Mouse (Mus musculus) mouse embryonic stem cell (cell line): ENCODE measurements at regions not wholly inside any gene's neighbourhood (a gene's known extent, or its start where the extent isn't known, plus 50 kb on each side); places are given as distances from the start of the nearest gene placed in this dataset.
"Not testable (repeated sequence)": the region's sequence is repeated elsewhere in the genome, so short reads cannot be mapped to it uniquely, and the experiment has no call there.

Source experiments
- in situ Hi-C, 2 experiments: fragments of 300-500 bp; cut with MboI; formaldehyde crosslinking; loops; 1 replicate in 1 of 2; 3 replicates in 1 of 2; pipeline ENCODE4 v1.14.3; 2019 to 2020; ENCODE audit warnings: low sequenced_read_pairs in 2 of 2, low pct_unique_long_range_greater_than_20kb in 1 of 2, mixed read lengths in 1 of 2; ENCODE audit not compliant: unreplicated experiment in 1 of 2

DNA sequence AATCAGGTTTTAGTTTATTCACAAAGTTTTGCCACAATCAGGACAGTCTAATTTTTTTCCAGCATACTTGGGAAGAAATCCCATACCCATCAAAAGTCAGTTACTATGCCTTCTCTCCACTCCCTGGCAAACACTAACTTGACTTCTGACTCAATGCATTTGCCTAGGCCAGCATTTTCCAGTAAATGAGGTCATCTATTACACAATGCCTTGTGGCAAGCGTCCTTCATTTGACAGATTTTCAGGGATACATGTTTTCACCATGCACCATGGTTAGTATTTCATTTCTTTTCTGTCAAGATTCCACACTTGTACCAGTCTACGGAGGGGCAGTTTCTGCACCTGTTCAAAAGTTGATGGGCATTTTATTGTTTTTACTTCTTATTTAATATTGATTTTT lies 88.4 kb upstream of the Slc2a12 start:
- in situ Hi-C loops = not testable (repeated sequence)

DNA sequence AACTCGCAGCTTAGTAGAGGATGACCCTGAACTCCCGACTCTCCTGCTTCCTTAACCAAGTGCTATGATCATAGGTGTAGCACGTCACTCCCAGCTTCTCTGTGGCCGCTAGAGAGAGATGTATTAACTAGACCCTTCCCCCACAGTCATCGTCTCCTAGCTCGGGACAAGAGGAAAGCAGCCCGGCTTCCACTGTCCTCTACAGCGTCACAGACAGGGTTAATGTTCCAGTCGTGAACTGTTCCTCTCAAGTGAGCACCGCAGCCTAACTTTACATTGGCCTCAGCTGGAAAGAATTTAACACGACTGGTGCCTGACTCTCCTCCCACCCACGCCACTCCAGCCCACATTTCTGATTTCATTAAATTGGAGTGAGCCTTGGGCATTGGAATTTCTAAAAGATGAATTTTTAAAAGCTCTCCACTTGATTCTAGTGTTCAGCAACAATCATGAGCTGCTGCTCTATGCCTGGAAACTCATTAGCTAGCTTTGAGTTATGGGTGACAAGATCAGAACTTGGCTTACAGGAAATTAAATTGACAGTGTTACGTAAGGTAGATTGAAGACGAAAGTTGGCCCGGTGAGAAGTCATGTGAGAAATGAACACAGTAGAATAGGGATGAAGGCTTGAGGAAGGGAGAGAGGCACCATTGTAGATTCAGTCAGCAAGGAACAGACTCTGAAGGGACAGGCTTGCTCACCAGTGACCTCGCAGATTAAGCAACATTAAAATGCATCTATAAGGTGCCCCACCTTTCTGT lies 75.4 kb upstream of the Slc2a12 start:
- in situ Hi-C loops = loop anchor here in 1 of 2 experiments (10.0 kb wide), 1 partner anchor 75 kb away; no protein-coding TSS in a partner anchor

DNA sequence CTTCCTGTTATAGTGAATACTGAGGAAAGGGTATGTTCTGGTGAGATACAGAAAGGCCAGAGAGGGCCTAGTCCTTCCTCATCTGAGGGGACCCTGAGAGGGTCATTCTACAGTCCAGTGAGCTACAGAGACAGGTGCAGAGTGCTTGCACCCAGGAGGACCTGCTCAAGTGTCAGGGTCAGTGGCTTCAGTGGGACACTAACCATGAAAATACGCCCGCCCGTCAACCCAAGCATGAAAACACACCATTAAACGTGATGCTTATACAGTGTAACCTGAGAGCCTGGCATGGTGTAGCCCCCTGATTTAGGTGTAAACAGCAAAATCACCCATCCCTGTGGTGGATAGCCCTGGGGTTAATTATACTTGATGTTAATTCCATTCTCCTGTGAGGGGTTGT lies 70.8 kb upstream of the Slc2a12 start:
- in situ Hi-C loops = not testable (repeated sequence)

DNA sequence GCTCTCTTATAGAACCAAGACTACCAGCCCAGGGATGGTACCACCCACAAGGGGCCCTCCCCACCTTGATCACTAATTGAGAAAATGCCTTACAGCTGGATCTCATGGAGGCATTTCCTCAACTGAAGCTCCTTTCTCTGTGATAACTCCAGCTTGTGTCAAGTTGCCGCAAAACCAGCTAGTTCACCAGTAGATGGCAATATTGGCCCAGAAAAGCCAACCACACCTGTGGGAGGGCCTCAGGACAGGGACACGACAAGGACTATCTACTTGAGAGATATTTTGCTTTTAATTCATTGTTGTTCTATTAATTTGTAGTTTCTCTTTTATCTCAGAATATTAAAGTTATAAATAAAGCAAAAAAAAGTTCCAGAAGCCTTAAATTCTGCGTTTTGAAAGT lies 65.4 kb upstream of the Slc2a12 start:
- in situ Hi-C loops = loop anchor here in 1 of 2 experiments (25.0 kb wide), 1 partner anchor 133 kb away; no protein-coding TSS in a partner anchor

DNA sequence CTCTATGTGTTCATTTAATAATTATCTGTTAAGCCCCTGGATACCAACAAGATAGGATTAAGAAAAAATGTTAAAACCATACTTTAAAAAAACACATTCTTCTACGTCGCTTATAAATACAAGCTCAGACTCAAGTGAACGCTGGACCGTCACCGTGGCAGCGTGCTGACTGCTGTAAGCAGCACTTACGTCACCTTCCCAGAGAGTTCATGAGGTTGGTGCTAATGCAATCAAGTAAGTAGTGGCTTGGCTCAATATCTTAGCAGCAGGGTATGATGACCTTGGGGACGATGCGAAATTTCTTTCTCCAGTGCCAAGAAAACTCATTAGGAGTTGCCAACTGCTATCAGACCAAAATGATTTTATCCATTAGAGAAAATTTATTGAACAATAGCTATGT lies 63.5 kb upstream of the Slc2a12 start:
- in situ Hi-C loops = loop anchor here (10.0 to 25.0 kb wide), 2 partner anchors 131 to 134 kb away; no protein-coding TSS in a partner anchor

DNA sequence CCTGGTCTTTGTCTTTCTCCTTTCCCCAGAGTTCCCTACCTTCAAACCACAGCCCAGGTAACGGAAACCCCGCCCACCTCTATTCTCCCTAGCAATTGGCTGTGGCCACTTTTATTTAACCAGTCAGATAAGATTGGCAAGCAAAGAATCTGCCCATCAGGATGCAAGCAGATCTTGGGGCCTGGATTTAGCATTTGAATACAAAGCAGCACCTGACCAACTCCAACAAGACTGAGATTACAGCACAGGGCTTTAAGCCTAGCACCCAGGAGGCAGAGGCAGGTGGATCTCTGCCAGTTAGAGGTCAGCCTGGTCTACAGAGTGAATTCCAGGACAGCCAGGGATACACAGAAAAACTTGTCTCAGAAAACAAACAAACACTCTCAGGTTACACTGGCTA lies 61.5 kb upstream of the Slc2a12 start:
- in situ Hi-C loops = loop anchor here (10.0 to 25.0 kb wide), 2 partner anchors 129 to 131 kb away; no protein-coding TSS in a partner anchor

DNA sequence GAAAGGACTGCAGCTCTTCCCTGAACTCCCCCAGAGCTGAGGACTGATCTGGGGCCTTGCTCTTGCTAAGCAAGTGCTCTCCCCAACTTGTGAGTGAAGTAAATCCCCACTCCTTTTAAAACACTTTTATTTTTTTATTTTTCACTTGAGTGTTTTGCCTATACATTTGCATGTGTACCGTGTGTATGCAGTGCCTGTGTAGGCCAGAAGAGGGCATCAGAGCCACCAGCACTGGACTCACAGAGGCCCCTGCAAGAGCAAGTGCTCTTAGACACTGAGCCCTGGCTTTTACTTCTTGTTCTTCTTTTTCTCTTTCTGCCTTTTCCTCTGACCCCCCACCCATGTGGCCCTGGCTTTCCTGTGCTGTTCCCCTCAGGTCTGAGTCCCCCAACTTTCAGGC lies 56.2 kb upstream of the Slc2a12 start:
- in situ Hi-C loops = loop anchor here (10.0 to 25.0 kb wide), 2 partner anchors 124 to 126 kb away; no protein-coding TSS in a partner anchor

DNA sequence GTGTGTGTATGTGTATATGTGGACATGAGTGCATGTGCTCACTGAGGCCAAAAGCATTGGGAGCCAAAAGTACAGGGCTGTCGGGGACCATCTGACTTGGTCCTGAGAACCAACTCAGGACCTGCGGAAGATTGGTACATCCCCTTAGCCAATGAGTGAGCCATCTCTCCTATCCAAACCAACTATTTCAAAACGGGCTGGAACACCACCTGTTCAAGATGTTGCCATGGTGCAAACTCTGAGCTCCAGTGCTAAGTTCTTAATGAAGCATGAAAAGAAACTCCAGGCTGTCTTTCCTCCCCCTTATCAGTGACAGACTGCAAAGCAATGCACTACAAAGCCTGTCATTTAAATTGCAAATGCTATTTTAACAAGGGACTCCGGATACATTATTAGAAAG lies 53.1 kb upstream of the Slc2a12 start:
- in situ Hi-C loops = loop anchor here in 1 of 2 experiments (25.0 kb wide), 1 partner anchor 121 kb away; no protein-coding TSS in a partner anchor

DNA sequence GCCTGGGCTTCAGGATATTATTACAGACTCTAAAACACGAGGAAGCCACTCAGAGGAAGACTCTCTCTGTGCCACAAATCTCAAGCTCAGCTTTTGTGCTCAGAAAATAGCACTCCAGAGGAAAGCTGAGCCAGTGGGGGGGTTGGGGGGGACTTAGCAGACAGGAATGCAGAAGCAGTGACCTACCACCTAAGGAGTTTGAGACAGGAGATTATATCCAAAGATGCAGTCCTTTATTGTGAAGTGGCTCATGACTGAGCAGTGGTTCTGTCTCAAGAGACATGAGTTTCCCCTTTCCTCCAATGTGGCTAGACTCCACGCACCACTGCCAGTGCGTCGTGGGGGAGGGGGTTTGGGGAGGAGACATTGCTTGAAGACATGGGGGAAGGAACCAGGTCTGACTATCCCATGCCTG lies 52.6 kb upstream of the Slc2a12 start:
- in situ Hi-C loops = loop anchor here in 1 of 2 experiments (25.0 kb wide), 1 partner anchor 120 kb away; no protein-coding TSS in a partner anchor

DNA sequence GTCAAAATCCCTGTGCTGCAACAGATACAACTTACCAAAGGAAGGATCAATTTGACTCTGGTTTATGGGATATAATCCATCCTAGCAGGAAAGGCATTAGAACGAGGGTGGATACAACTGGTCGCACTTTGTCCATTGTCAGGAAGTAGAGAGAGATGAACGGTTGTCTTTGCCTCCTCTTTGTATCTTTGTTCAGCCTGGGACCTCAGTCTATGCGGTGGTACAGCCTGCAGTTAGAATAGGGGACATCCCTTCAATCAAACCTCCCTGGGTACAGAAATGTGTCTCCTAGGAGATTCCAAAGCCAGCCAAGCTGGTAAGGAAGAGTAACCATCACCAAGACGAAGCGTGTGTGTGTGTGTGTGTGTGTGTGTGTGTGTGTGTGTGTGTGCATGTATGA lies 52.1 kb upstream of the Slc2a12 start:
- in situ Hi-C loops = loop anchor here in 1 of 2 experiments (25.0 kb wide), 1 partner anchor 120 kb away; no protein-coding TSS in a partner anchor
